Mouse (Mus musculus) midbrain, embryonic 14.5 days (tissue): Measurements from ENCODE around the gene F11. TPM values are rescaled to one million over a fixed set of nuclear protein-coding genes. Genes with fewer than 3 reads are reported as not detected.
A peak's percentile ranks its signal among the peaks of the same experiment; 100 is the strongest.

ENCODE experiments used
- ATAC-seq: fragments of 200-750 bp; cut with Nextera tagmentation; 2 replicates; pipeline ENCODE4 v1.8.0; 2017; ENCODE audit warnings: moderate number of reproducible peaks, moderate library complexity; ENCODE audit not compliant: low FRiP score, low TSS enrichment
- DNase-seq: peaks from one replicate; pipeline ENCODE4 v3.0.0-alpha.2; 2015
- H3K27ac ChIP-seq: fragments of 300-500 bp; sonication (generic); replicated peaks from 2 replicates; pipeline ENCODE4 v1.5.1; 2014; ENCODE audit warnings: mild to moderate bottlenecking, low read depth, low read length, moderate library complexity
- H3K27me3 ChIP-seq: fragments of 300-500 bp; sonication (generic); 2 replicates; pipeline ENCODE4 v1.6.1; 2014; ENCODE audit warnings: low read length, control low read depth, mixed read lengths; ENCODE audit not compliant: control insufficient read depth, insufficient read depth
- H3K36me3 ChIP-seq: fragments of 300-500 bp; sonication (generic); 2 replicates; pipeline ENCODE4 v1.6.1; 2014; ENCODE audit warnings: low read length, control low read depth; ENCODE audit not compliant: control insufficient read depth, insufficient read depth
- H3K4me1 ChIP-seq: fragments of 300-500 bp; sonication (generic); 2 replicates; pipeline ENCODE4 v1.6.1; 2014; ENCODE audit warnings: mild to moderate bottlenecking, antibody characterized with exemption, low read length, control low read depth; ENCODE audit not compliant: control insufficient read depth, insufficient read depth
- H3K4me2 ChIP-seq: fragments of 300-500 bp; sonication (generic); 2 replicates; pipeline ENCODE4 v1.6.1; 2014; ENCODE audit warnings: mild to moderate bottlenecking, low read length, moderate library complexity
- H3K4me3 ChIP-seq: fragments of 300-500 bp; sonication (generic); replicated peaks from 2 replicates; pipeline ENCODE4 v1.5.1; 2014; ENCODE audit warnings: low read depth, low read length
- H3K9ac ChIP-seq: fragments of 300-500 bp; sonication (generic); replicated peaks from 2 replicates; pipeline ENCODE4 v1.6.1; 2014; ENCODE audit warnings: mild to moderate bottlenecking, low read length, moderate library complexity
- H3K9me3 ChIP-seq: fragments of 300-500 bp; sonication (generic); 2 replicates; pipeline ENCODE4 v1.6.1; 2016; ENCODE audit warnings: low read length, control low read depth, mixed read lengths; ENCODE audit not compliant: control insufficient read depth
- WGBS: fragments of 180-500 bp; shearing (Covaris S2); extraction: QIAGEN DNeasy Blood & Tissue Kit; methylation state at CpG from one replicate; pipeline ENCODE4 v1.1.7; 2014; 5-methylcytosine and 5-hydroxymethylcytosine counted together
- polyA plus RNA-seq: library from polyadenylated mRNA; unstranded; fragments of >200 nt; fragmentation: Nextera tagmentation; extraction: Ambion mirVana; gene quantifications from 2 replicates; pipeline ENCODE4 v1.2.1, GENCODE M21; 2014

Gene F11
- polyA plus RNA-seq, 1 experiment from 2014 or later, result 0.12 TPM

- ATAC-seq (no peak), DNase-seq (no peak)
- Histone ChIP-seq H3K27ac (no peak overlapping the region), H3K4me2 (no peak overlapping the region), H3K9me3 (no peaks in the 10 kb centered on the region), H3K9ac (no peak overlapping the region), H3K4me3 (no peak overlapping the region), H3K36me3 (no peaks in the 10 kb centered on the region), H3K27me3 (no peaks in the 10 kb centered on the region), H3K4me1 (no peaks in the 10 kb centered on the region)
- 83% methylated on average over 6 of the region's 6 CpGs for WGBS
Observed at GRCm38 (mm10) chr8:45235228-45235627, 26.6 kb downstream of the F11 start.

- H3K27me3 ChIP-seq, result no peaks in the 10 kb centered on the region
- DNase-seq, result no peak
- no peak overlapping the region for H3K27ac ChIP-seq
- no peak overlapping the region for H3K4me3 ChIP-seq
- ATAC-seq, result no peak
- no peaks in the 10 kb centered on the region for H3K9me3 ChIP-seq
- H3K36me3 ChIP-seq, result no peaks in the 10 kb centered on the region
- no peaks in the 10 kb centered on the region for H3K4me1 ChIP-seq
- 60% methylated on average over 3 of the region's 3 CpGs for WGBS
- H3K4me2 ChIP-seq, result no peak overlapping the region
- no peak overlapping the region for H3K9ac ChIP-seq
Observed at GRCm38 (mm10) chr8:45233256-45233655, 28.6 kb downstream of the F11 start.

GRCm38 (mm10) chr8:45202476-45202875, 59.4 kb downstream of the F11 start:
- no peak overlapping the region for H3K4me2 ChIP-seq
- peak; percentile 4 for DNase-seq
- H3K4me3 ChIP-seq, result no peak overlapping the region
- no peaks in the 10 kb centered on the region for H3K4me1 ChIP-seq
- H3K9me3 ChIP-seq, result no peaks in the 10 kb centered on the region
- H3K27me3 ChIP-seq, result no peaks in the 10 kb centered on the region
- H3K9ac ChIP-seq, result no peak overlapping the region
- no peak for ATAC-seq
- WGBS, result 63% methylated on average over 6 of the region's 6 CpGs
- no peaks in the 10 kb centered on the region for H3K36me3 ChIP-seq
- no peak overlapping the region for H3K27ac ChIP-seq

GRCm38 (mm10) chr8:45201605-45202004, 60.2 kb downstream of the F11 start:
- WGBS, result 86% methylated on average over 5 of the region's 5 CpGs
- ATAC-seq (no peak), DNase-seq (peak; percentile 49)
- Histone ChIP-seq H3K4me3 (no peak overlapping the region), H3K36me3 (no peaks in the 10 kb centered on the region), H3K4me2 (no peak overlapping the region), H3K9ac (no peak overlapping the region), H3K27ac (no peak overlapping the region), H3K9me3 (no peaks in the 10 kb centered on the region), H3K27me3 (no peaks in the 10 kb centered on the region), H3K4me1 (no peaks in the 10 kb centered on the region)

GRCm38 (mm10) chr8:45197294-45197693, 64.5 kb downstream of the F11 start:
- 87% methylated on average over 5 of the region's 5 CpGs for WGBS
- Histone ChIP-seq H3K9ac (no peak overlapping the region), H3K27ac (no peak overlapping the region), H3K27me3 (no peaks in the 10 kb centered on the region), H3K4me3 (no peak overlapping the region), H3K36me3 (no peaks in the 10 kb centered on the region), H3K9me3 (no peaks in the 10 kb centered on the region), H3K4me2 (no peak overlapping the region), H3K4me1 (no peaks in the 10 kb centered on the region)
- DNase-seq (no peak), ATAC-seq (no peak)

GRCm38 (mm10) chr8:45195954-45196526, 65.8 kb downstream of the F11 start:
- DNase-seq, result peak; percentile 11

More at GRCm38 (mm10) chr8:45195954-45196526, 65.8 kb downstream of the F11 start:
- H3K9me3 ChIP-seq, result no peaks in the 10 kb centered on the region
- H3K27me3 ChIP-seq, result no peaks in the 10 kb centered on the region
- H3K4me2 ChIP-seq, result no peak overlapping the region
- H3K4me3 ChIP-seq, result no peak overlapping the region
- no peak overlapping the region for H3K27ac ChIP-seq
- 58% methylated on average over 8 of the region's 8 CpGs for WGBS
- H3K36me3 ChIP-seq, result no peaks in the 10 kb centered on the region
- H3K9ac ChIP-seq, result no peak overlapping the region
- H3K4me1 ChIP-seq, result no peaks in the 10 kb centered on the region
- ATAC-seq, result no peak

Other genes starting within 250 kb of the F11 start
- gene Mtnr1a, start 192.9 kb downstream of the F11 start, polyA plus RNA-seq, result 0.17 and 0.36 TPM in 2 replicates
- not detected in 2 replicates for gene Klkb1, start 32.8 kb upstream of the F11 start, polyA plus RNA-seq
- not detected in 2 replicates for gene Gm45753, start 46.4 kb upstream of the F11 start, polyA plus RNA-seq
- 1.4 and 1.7 TPM in 2 replicates for gene Cyp4v3, start 71.2 kb upstream of the F11 start, polyA plus RNA-seq
- gene Fam149a, start 120.3 kb upstream of the F11 start, polyA plus RNA-seq, result 8.7 and 9.9 TPM in 2 replicates
- gene Tlr3, start 149.0 kb upstream of the F11 start, polyA plus RNA-seq, result 0.65 and 2.0 TPM in 2 replicates
- 72.4 and 81.5 TPM in 2 replicates for gene Sorbs2, start 245.8 kb upstream of the F11 start, polyA plus RNA-seq